Mouse (Mus musculus) E14TG2a.4 (cell line): Measurements from ENCODE around the gene Arl15.

Experiments used
- CTCF ChIP-seq: conservative IDR thresholded peaks from 2 replicates; pipeline ENCODE4 v1.5.1; 2014; ENCODE audit warnings: low read length
- NANOG ChIP-seq: IDR thresholded peaks from 2 replicates; pipeline ENCODE4 v1.6.1; 2014; ENCODE audit warnings: borderline replicate concordance, low read length, mixed read lengths

DNA sequence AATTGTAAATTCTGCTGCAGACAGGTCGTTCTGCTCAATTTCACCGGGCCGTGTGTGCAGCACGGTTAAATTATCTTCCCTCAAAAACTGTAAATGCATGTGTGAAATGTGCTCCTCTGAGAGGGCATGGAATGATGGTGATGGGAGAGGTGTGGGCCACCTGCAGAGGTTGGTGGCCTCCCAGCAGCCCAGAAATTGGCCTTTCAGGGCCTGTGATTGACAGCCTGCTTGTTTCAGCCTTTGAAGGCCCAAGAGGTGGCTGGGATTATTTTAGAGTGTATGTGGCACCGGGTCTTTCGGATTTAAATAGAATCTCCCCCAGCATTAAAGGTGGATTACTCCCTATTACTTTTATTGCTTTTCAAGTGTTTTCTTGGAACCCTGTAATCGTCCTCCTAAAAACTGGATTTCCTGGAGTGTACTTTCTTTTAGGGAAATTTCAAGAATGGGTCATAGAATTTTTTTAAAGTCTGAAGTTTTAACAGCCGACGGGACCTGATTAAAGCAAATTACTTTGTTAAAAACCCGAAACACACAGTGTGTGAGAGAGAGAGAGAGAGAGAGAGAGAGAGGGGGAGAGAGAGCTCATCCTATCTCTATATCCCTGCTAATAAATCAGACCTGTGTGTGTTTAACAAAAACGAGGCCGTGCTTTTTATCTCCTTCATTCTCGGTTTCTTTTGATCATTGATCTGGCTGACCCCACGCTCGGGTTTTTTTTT, 186.6 kb downstream of the Arl15 start:
- TF ChIP-seq CTCF: no peak
- no peak for TF ChIP-seq NANOG
